Comparison of ENCODE assay signal across 8 mouse cellular contexts in the genomic region with DNA sequence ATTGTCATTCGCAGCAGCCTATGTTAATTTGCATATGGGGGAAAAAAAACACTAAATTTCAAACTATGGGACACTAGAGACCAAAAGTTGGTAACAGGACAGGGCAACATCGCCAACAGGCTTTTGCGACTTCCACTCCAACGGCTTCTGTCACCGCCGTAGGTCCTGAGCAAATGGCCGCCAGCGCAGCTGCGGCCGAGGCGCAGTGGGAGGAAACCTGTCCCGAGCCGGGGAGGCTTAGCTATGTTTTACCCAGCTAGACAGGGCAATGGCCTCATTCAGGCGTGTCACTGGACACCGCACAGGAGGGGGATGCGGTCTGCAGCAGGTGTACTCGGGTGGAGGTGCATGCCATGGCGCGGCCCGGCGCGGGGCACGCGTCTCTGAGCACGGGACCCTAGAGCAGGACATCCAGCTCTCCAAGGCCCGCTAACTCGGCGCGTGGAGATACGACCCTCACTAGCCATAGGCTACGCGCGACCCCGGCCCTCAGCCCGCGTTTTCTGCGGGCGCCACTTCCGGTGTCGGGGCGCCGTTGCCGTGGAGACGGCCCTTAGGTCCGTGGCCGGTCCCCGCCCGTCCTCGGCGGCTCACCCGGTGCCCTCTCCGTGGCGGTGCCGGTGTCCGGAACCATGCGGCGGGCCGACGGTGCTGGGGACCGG. TPM values are rescaled to one million over a fixed set of nuclear protein-coding genes. Genes with fewer than 3 reads are reported as not detected.
DNase-seq lines count a peak whose midpoint lies in the region; ATAC-seq and TF ChIP-seq lines count a peak whose summit lies in the region.

No protein-coding gene starts in this region.

- peaks cover 32% of the 10 kb centered on the region for H3K4me1 ChIP-seq in heart, embryonic 13.5 days
- peaks cover 0 to 11% of the 10 kb centered on the region in 2 experiments; a peak in 2 of 4 replicates for H3K4me1 ChIP-seq in MEL (ENCODE audit: control insufficient read depth in 1 of 2, insufficient read depth in 2 of 2, low read length in 2 of 2)
- H3K4me1 ChIP-seq in embryonic facial prominence, embryonic 14.5 days (ENCODE audit: control insufficient read depth, insufficient read depth, low read length) = peaks cover 12% of the 10 kb centered on the region; the same call in 1 of the 2 replicates
- peaks cover 22% of the 10 kb centered on the region for H3K4me1 ChIP-seq in stomach, embryonic 16.5 days (ENCODE audit: control insufficient read depth, insufficient read depth, low read length)

- intact Hi-C loops in heart, postnatal 10 days (cut with DNase I) = loop anchor here (2.0 to 10.0 kb wide), 3 partner anchors 21 to 302 kb away; no protein-coding TSS in a partner anchor

- no peak for TF ChIP-seq RAD21 in MEL (IDR thresholded peaks at IDR 0.05; ENCODE audit: low read depth, low read length)

- H3K27ac ChIP-seq in heart, embryonic 13.5 days (replicated peaks) = peak overlapping the region; percentile 95
- peak overlapping the region; percentile 88 for H3K27ac ChIP-seq in MEL (ENCODE audit: control insufficient read depth, low read depth, low read length)
- peak overlapping the region; percentile 92 for H3K27ac ChIP-seq in embryonic facial prominence, embryonic 14.5 days (replicated peaks; ENCODE audit: low read depth, low read length)
- peak overlapping the region; percentile 90 for H3K27ac ChIP-seq in stomach, embryonic 16.5 days (ENCODE audit: low read length)

- TF ChIP-seq CTCF in MEL (IDR thresholded peaks at IDR 0.05 in 2 of 3, conservative IDR thresholded peaks at IDR 0.05 in 1 of 3; ENCODE audit: control insufficient read depth in 1 of 3, insufficient read depth in 1 of 3, low read depth in 2 of 3, low read length in 3 of 3, poor library complexity in 1 of 3, severe bottlenecking in 1 of 3) = no peak

- peaks cover 3% of the 10 kb centered on the region; the same call in 1 of the 2 replicates for H3K9me3 ChIP-seq in heart, embryonic 13.5 days
- H3K9me3 ChIP-seq in MEL (replicated peaks; ENCODE audit: insufficient read depth, low read length) = no peaks in the 10 kb centered on the region
- H3K9me3 ChIP-seq in embryonic facial prominence, embryonic 14.5 days (ENCODE audit: control insufficient read depth, low read length) = no peaks in the 10 kb centered on the region
- H3K9me3 ChIP-seq in stomach, embryonic 16.5 days (replicated peaks; ENCODE audit: control insufficient read depth, low read length) = no peaks in the 10 kb centered on the region

- under 1% methylated on average over 59 of the region's 60 CpGs for WGBS in heart, embryonic 13.5 days
- WGBS in embryonic facial prominence, embryonic 14.5 days = 1% methylated on average over 21 of the region's 60 CpGs
- WGBS in stomach, embryonic 16.5 days = under 1% methylated on average over 60 of the region's 60 CpGs

- H3K36me3 ChIP-seq in heart, embryonic 13.5 days = peaks cover 23% of the 10 kb centered on the region
- H3K36me3 ChIP-seq in MEL (ENCODE audit: control insufficient read depth in 1 of 2, insufficient read depth in 2 of 2, low read length in 2 of 2) = peaks cover 0 to 6% of the 10 kb centered on the region in 2 experiments; a peak in 2 of 4 replicates
- peaks cover 20% of the 10 kb centered on the region; the same call in 1 of the 2 replicates for H3K36me3 ChIP-seq in embryonic facial prominence, embryonic 14.5 days (ENCODE audit: control insufficient read depth, insufficient read depth, low read length)
- no peaks in the 10 kb centered on the region for H3K36me3 ChIP-seq in stomach, embryonic 16.5 days (ENCODE audit: control insufficient read depth, insufficient read depth, low read length)

- peak; percentile 25 to 65; a peak in 3 of 4 replicates for TF ChIP-seq POLR2A in MEL (IDR thresholded peaks at IDR 0.05; ENCODE audit: control insufficient read depth in 1 of 2, insufficient read depth in 1 of 2, low read depth in 1 of 2, low read length in 2 of 2, poor library complexity in 1 of 2)

- H3K79me2 ChIP-seq in MEL (ENCODE audit: control insufficient read depth, insufficient read depth, low read length, poor library complexity) = peaks cover 20% of the 10 kb centered on the region

- peak overlapping the region; percentile 97 for H3K9ac ChIP-seq in heart, embryonic 13.5 days
- peak overlapping the region; percentile 90 for H3K9ac ChIP-seq in MEL (ENCODE audit: control insufficient read depth, low read depth, low read length, poor library complexity, severe bottlenecking)
- H3K9ac ChIP-seq in embryonic facial prominence, embryonic 14.5 days (ENCODE audit: low read depth, low read length) = peak overlapping the region; percentile 93
- peak overlapping the region; percentile 96 for H3K9ac ChIP-seq in stomach, embryonic 16.5 days (ENCODE audit: low read length)

- H3K4me3 ChIP-seq in heart, embryonic 13.5 days = peak overlapping the region; percentile 85
- peak overlapping the region; percentile 76 to 89 for H3K4me3 ChIP-seq in MEL (ENCODE audit: control insufficient read depth in 1 of 2, insufficient read depth in 1 of 2, low read depth in 2 of 2, low read length in 2 of 2)
- peak overlapping the region; percentile 81 for H3K4me3 ChIP-seq in embryonic facial prominence, embryonic 14.5 days (ENCODE audit: low read depth, low read length)
- peak overlapping the region; percentile 85 for H3K4me3 ChIP-seq in stomach, embryonic 16.5 days (replicated peaks; ENCODE audit: low read length)

- peak; percentile 48 for ATAC-seq in heart, embryonic 13.5 days (ENCODE audit: extremely low read depth, insufficient number of reproducible peaks, low FRiP score, low TSS enrichment)
- peak; percentile 74 for ATAC-seq in embryonic facial prominence, embryonic 14.5 days (ENCODE audit: low read depth)
- peak; percentile 45 for ATAC-seq in inflammation-experienced regulatory T-cells, adult 6 months
- ATAC-seq in megakaryocyte, adult 5-6 weeks (ENCODE audit: poor library complexity, severe bottlenecking) = peak; percentile 23
- peak; percentile 64 for ATAC-seq in stomach, embryonic 16.5 days (ENCODE audit: insufficient read depth, low FRiP score)

- DNase-seq in heart, postnatal 10 days = no peak
- DNase-seq in MEL (ENCODE audit: low read depth, low spot score) = peak; percentile 76
- peak; percentile 59 for DNase-seq in embryonic facial prominence, embryonic 14.5 days (ENCODE audit: low spot score)
- DNase-seq in urinary bladder, adult 2 months (ENCODE audit: low spot score) = no peak

- no peaks in the 10 kb centered on the region for H3K27me3 ChIP-seq in heart, embryonic 13.5 days (replicated peaks)
- H3K27me3 ChIP-seq in MEL (ENCODE audit: control insufficient read depth in 1 of 2, insufficient read depth in 2 of 2, low read length in 2 of 2) = no peaks in the 10 kb centered on the region
- no peaks in the 10 kb centered on the region for H3K27me3 ChIP-seq in embryonic facial prominence, embryonic 14.5 days (replicated peaks; ENCODE audit: control insufficient read depth, insufficient read depth, low read length)
- H3K27me3 ChIP-seq in stomach, embryonic 16.5 days (ENCODE audit: control insufficient read depth, insufficient read depth, low read length) = no peaks in the 10 kb centered on the region

- TF ChIP-seq EP300 in MEL (IDR thresholded peaks at IDR 0.05; ENCODE audit: low read depth in 1 of 2, low read length in 2 of 2) = no peak

- H3K4me2 ChIP-seq in heart, embryonic 13.5 days = peak overlapping the region; percentile 88
- peak overlapping the region; percentile 83 for H3K4me2 ChIP-seq in embryonic facial prominence, embryonic 14.5 days (ENCODE audit: low read depth, low read length)
- peak overlapping the region; percentile 82 for H3K4me2 ChIP-seq in stomach, embryonic 16.5 days (ENCODE audit: low read depth, low read length)

TF ChIP-seq in MEL, 35 proteins besides CTCF, POLR2A, EP300 and RAD21 (continues in another document):
- peak; percentile 59; the same call in 1 of the 2 replicates for TF ChIP-seq ELF1 (IDR thresholded peaks at IDR 0.05; ENCODE audit: low read depth, low read length)
- 0 out of 2 replicates have a peak, but pooled peaks have one; percentile 2 for TF ChIP-seq TBP (IDR thresholded peaks at IDR 0.05; ENCODE audit: low read depth, low read length)
- peak; percentile 31; the same call in 1 of the 2 replicates for TF ChIP-seq HCFC1 (IDR thresholded peaks at IDR 0.05; ENCODE audit: low read depth, low read length)
- TF ChIP-seq NELFE (IDR thresholded peaks at IDR 0.05; ENCODE audit: low read depth, low read length) = peak; percentile 35; the same call in 1 of the 2 replicates
- no peak for TF ChIP-seq MAFK (IDR thresholded peaks at IDR 0.05; ENCODE audit: borderline replicate concordance, low read depth, low read length)
- no peak for TF ChIP-seq POLR2AphosphoS5 (IDR thresholded peaks at IDR 0.05; ENCODE audit: borderline replicate concordance, low read depth, low read length)
- TF ChIP-seq BHLHE40 (IDR thresholded peaks at IDR 0.05; ENCODE audit: borderline replicate concordance, low read depth, low read length) = no peak
- TF ChIP-seq GABPA (IDR thresholded peaks at IDR 0.05; ENCODE audit: low read depth, low read length) = no peak
- TF ChIP-seq ETS1 (IDR thresholded peaks at IDR 0.05; ENCODE audit: low read depth, low read length) = 0 out of 2 replicates have a peak, but pooled peaks have one; percentile 9
- peak; percentile 40; the same call in 1 of the 2 replicates for TF ChIP-seq MXI1 (IDR thresholded peaks at IDR 0.05; ENCODE audit: low read depth, low read length)
- no peak for TF ChIP-seq USF2 (IDR thresholded peaks at IDR 0.05; ENCODE audit: borderline replicate concordance in 1 of 2, insufficient read depth in 1 of 2, low read depth in 1 of 2, low read length in 2 of 2)
- TF ChIP-seq NRF1 (IDR thresholded peaks at IDR 0.05; ENCODE audit: insufficient read depth, low read depth, low read length, poor library complexity, severe bottlenecking) = 0 out of 2 replicates have a peak, but pooled peaks have one; percentile 45
- TF ChIP-seq RCOR1 (IDR thresholded peaks at IDR 0.05; ENCODE audit: low read depth, low read length) = no peak
- TF ChIP-seq MYC (IDR thresholded peaks at IDR 0.05; ENCODE audit: low read depth, low read length) = peak; percentile 72

RNA-seq across cellular contexts. Expression of a gene that starts 16.7 kb away (rescaled TPM):
- polyA plus RNA-seq in heart, embryonic 13.5 days (2015; fragmentation: Nextera tagmentation; extraction: Ambion mirVana) = 5.4 and 6.1 TPM in 2 replicates
- total RNA-seq in heart, postnatal 10 days (2021) = 10 to 100 TPM; 12.2 to 15.9 TPM
- total RNA-seq in MEL (2012; rRNA removed) = 0.03 and 0.19 TPM in 2 replicates
- polyA plus RNA-seq in MEL (2012; ENCODE audit: insufficient read depth in 1 of 2, insufficient read length in 2 of 2, low read depth in 1 of 2, low replicate concordance in 2 of 2, missing spikeins in 1 of 2) = 1 to 10 TPM in 1 of 2 experiments, not detected in 1; 1.7 TPM
- 7.0 and 8.9 TPM in 2 replicates for polyA plus RNA-seq in embryonic facial prominence, embryonic 14.5 days (2014; fragmentation: Nextera tagmentation; extraction: Ambion mirVana)
- under 1 TPM; 0.47 to 0.78 (median 0.57) TPM for polyA plus RNA-seq in inflammation-experienced regulatory T-cells, adult 6 months (2017; shearing (Covaris generic))
- 2.1 and 3.0 TPM in 2 replicates for total RNA-seq in megakaryocyte, adult 5-6 weeks (2015)
- 1.7 and 3.6 TPM in 2 replicates for total RNA-seq in megakaryocyte, adult 5-6 weeks (2017)
- polyA plus RNA-seq in stomach, embryonic 16.5 days (2015; fragmentation: Nextera tagmentation; extraction: Ambion mirVana) = 16.8 and 18.8 TPM in 2 replicates
- polyA plus RNA-seq in urinary bladder, adult 2 months (2012; rRNA removed) = 43.2 and 60.5 TPM in 2 replicates

Comparison
In these comparisons a context has a peak if more than half of its experiments do, and no peak if none do; other contexts are left out.
1. ATAC-seq: peak in every context shown above with its lines; median percentile 74 in embryonic facial prominence, embryonic 14.5 days; 64 in stomach, embryonic 16.5 days; 48 in heart, embryonic 13.5 days; 45 in inflammation-experienced regulatory T-cells, adult 6 months; 23 in megakaryocyte, adult 5-6 weeks.
2. DNase-seq: peak in MEL (single experiment) and embryonic facial prominence, embryonic 14.5 days (single experiment); none in heart, postnatal 10 days (0 of 2) and urinary bladder, adult 2 months (single experiment).
3. Peak in every context shown above with its lines, with median percentiles within 50 percentile points of each other: H3K27ac ChIP-seq, H3K4me2 ChIP-seq, H3K4me3 ChIP-seq and H3K9ac ChIP-seq.